Mouse (Mus musculus) E14TG2a.4 (cell line): ENCODE results near the gene Shld1.

Experiments used
- CTCF ChIP-seq: conservative IDR thresholded peaks from 2 replicates; pipeline ENCODE4 v1.5.1; 2014; ENCODE audit warnings: low read length
- NANOG ChIP-seq: IDR thresholded peaks from 2 replicates; pipeline ENCODE4 v1.6.1; 2014; ENCODE audit warnings: borderline replicate concordance, low read length, mixed read lengths
- POU5F1 ChIP-seq: IDR thresholded peaks from 2 replicates; pipeline ENCODE4 v1.6.1; 2014; ENCODE audit warnings: low read length, borderline replicate concordance

DNA sequence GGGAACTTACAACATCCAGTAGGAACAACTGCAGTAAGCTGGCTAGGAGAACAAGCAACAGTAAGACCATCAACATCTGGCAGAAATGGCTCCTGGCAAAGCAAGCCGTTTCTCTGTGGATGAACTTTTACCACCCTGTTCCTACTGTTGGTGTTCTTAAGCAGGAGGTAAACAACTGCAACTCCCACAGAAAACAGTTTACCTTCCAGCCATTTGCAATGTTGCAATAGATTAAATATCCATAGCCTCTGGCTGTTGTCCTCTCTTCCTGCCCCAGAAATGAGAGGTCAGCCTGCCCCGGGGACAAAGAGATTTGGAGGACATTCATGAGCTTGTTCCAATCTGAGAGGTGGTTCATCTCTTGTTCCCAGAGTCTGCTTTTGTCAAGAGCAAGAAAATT is 29.5 kb upstream of the Shld1 start:
- TF ChIP-seq CTCF (no peak), POU5F1 (no peak), NANOG (no peak)
